Mouse (Mus musculus): ENCODE measurements around the gene Abraxas2. TPM values are rescaled to one million over a fixed set of nuclear protein-coding genes. Genes with fewer than 3 reads are reported as not detected.
A peak's percentile ranks its signal among the peaks of the same experiment; 100 is the strongest.

Gene Abraxas2
- polyA plus RNA-seq, 1 experiment, result 1.8 TPM

- TF ChIP-seq FLI1 (IDR thresholded peaks at IDR 0.05; ENCODE audit: low read length), result no peak
- TF ChIP-seq GATA1 (IDR thresholded peaks at IDR 0.05; ENCODE audit: borderline replicate concordance, low read length), result no peak
- peaks cover 2% of the 10 kb centered on the region for H3K27me3 ChIP-seq (replicated peaks)
- peaks cover 10% of the 10 kb centered on the region; the same call in 1 of the 2 replicates for H3K4me1 ChIP-seq
- no peaks in the 10 kb centered on the region for H3K36me3 ChIP-seq (replicated peaks; ENCODE audit: low read length)
- no peak overlapping the region for H3K4me3 ChIP-seq (replicated peaks)
- no peaks in the 10 kb centered on the region for H3K9me3 ChIP-seq
Measured at GRCm38 (mm10) chr7:132927201-132927600, 68.2 kb downstream of the Abraxas2 start.

- TF ChIP-seq FLI1 (IDR thresholded peaks at IDR 0.05; ENCODE audit: low read length) (no peak), GATA1 (IDR thresholded peaks at IDR 0.05; ENCODE audit: borderline replicate concordance, low read length) (no peak)
- Histone ChIP-seq H3K4me3 (replicated peaks) (peak overlapping the region; percentile 97), H3K9me3 (no peaks in the 10 kb centered on the region), H3K4me1 (peaks cover 23% of the 10 kb centered on the region; the same call in 1 of the 2 replicates), H3K27me3 (replicated peaks) (peaks cover 2% of the 10 kb centered on the region), H3K36me3 (replicated peaks; ENCODE audit: low read length) (no peaks in the 10 kb centered on the region)
Measured at GRCm38 (mm10) chr7:132930055-132930454, 71.0 kb downstream of the Abraxas2 start.

- Histone ChIP-seq H3K36me3 (replicated peaks; ENCODE audit: low read length) (no peaks in the 10 kb centered on the region), H3K27me3 (replicated peaks) (peaks cover 2% of the 10 kb centered on the region), H3K9me3 (no peaks in the 10 kb centered on the region), H3K4me1 (peaks cover 23% of the 10 kb centered on the region; the same call in 1 of the 2 replicates), H3K4me3 (replicated peaks) (peak within 1 kb of the TSS; percentile 97)
- TF ChIP-seq GATA1 (IDR thresholded peaks at IDR 0.05; ENCODE audit: borderline replicate concordance, low read length), result no peak
- no peak for TF ChIP-seq FLI1 (IDR thresholded peaks at IDR 0.05; ENCODE audit: low read length)
Measured at GRCm38 (mm10) chr7:132930850-132931559, 72.0 kb downstream of the Abraxas2 start, which contains the start of gene Zranb1. Zranb1 (plus strand) TSS chr7:132931142.

- Histone ChIP-seq H3K4me1 (peaks cover 24% of the 10 kb centered on the region; the same call in 1 of the 2 replicates), H3K27me3 (replicated peaks) (peaks cover 2% of the 10 kb centered on the region), H3K9me3 (no peaks in the 10 kb centered on the region), H3K36me3 (replicated peaks; ENCODE audit: low read length) (no peaks in the 10 kb centered on the region), H3K4me3 (replicated peaks) (peak overlapping the region; percentile 97)
- no peak for TF ChIP-seq GATA1 (IDR thresholded peaks at IDR 0.05; ENCODE audit: borderline replicate concordance, low read length)
Measured at GRCm38 (mm10) chr7:132931560-132932351, 72.7 kb downstream of the Abraxas2 start.

- no peaks in the 10 kb centered on the region for H3K9me3 ChIP-seq
- H3K4me1 ChIP-seq, result peaks cover 21% of the 10 kb centered on the region; the same call in 1 of the 2 replicates
- H3K36me3 ChIP-seq (replicated peaks; ENCODE audit: low read length), result no peaks in the 10 kb centered on the region
- no peak overlapping the region for H3K4me3 ChIP-seq (replicated peaks)
- H3K27me3 ChIP-seq (replicated peaks), result no peaks in the 10 kb centered on the region
- TF ChIP-seq FLI1 (IDR thresholded peaks at IDR 0.05; ENCODE audit: low read length) (no peak), GATA1 (IDR thresholded peaks at IDR 0.05; ENCODE audit: borderline replicate concordance, low read length) (no peak)
Measured at GRCm38 (mm10) chr7:132933331-132933730, 74.3 kb downstream of the Abraxas2 start.

Other genes with a start within 250 kb of the Abraxas2 start
- 1.3 and 2.5 TPM in 2 replicates for gene Lhpp, start 248.6 kb upstream of the Abraxas2 start, polyA plus RNA-seq (2012; ENCODE audit: insufficient read depth, low replicate concordance)
- gene Fam53b, start 45.3 kb upstream of the Abraxas2 start, polyA plus RNA-seq (2012; ENCODE audit: insufficient read depth, low replicate concordance), result 22.1 and 77.4 TPM in 2 replicates
- gene Eef1akmt2, start 6.6 kb upstream of the Abraxas2 start, polyA plus RNA-seq (2012; ENCODE audit: insufficient read depth, low replicate concordance), result 4.8 and 8.7 TPM in 2 replicates
- 1.8 and 5.0 TPM in 2 replicates for gene Zranb1, start 71.9 kb downstream of the Abraxas2 start, polyA plus RNA-seq (2012; ENCODE audit: insufficient read depth, low replicate concordance)